Mouse (Mus musculus) limb, embryonic 15.5 days (tissue): ENCODE results near the gene Gna13. TPM values are rescaled to one million over a fixed set of nuclear protein-coding genes. Genes with fewer than 3 reads are reported as not detected.
A peak's percentile ranks its signal among the peaks of the same experiment; 100 is the strongest.
"Not testable (repeated sequence)": the region's sequence is repeated elsewhere in the genome, so short reads cannot be mapped to it uniquely, and the experiment has no call there.

Source experiments
- ATAC-seq: fragments of 200-750 bp; cut with Nextera tagmentation; 2 replicates; pipeline ENCODE4 v1.8.0; 2017; ENCODE audit warnings: low read depth, moderate TSS enrichment; ENCODE audit not compliant: insufficient number of reproducible peaks, low FRiP score, low TSS enrichment
- H3K27ac ChIP-seq: fragments of 300-500 bp; sonication (generic); 2 replicates; pipeline ENCODE4 v1.5.1; 2015; ENCODE audit warnings: moderate library complexity, mild to moderate bottlenecking, inconsistent platforms
- H3K27me3 ChIP-seq: fragments of 300-500 bp; sonication (generic); 2 replicates; pipeline ENCODE4 v1.6.1; 2015; ENCODE audit warnings: inconsistent platforms
- H3K36me3 ChIP-seq: fragments of 300-500 bp; sonication (generic); 2 replicates; pipeline ENCODE4 v1.6.1; 2015; ENCODE audit warnings: inconsistent platforms
- H3K4me1 ChIP-seq: fragments of 300-500 bp; sonication (generic); 2 replicates; pipeline ENCODE4 v1.6.1; 2015; ENCODE audit warnings: inconsistent platforms
- H3K4me2 ChIP-seq: fragments of 300-500 bp; sonication (generic); 2 replicates; pipeline ENCODE4 v1.6.1; 2015; ENCODE audit warnings: mild to moderate bottlenecking, inconsistent platforms
- H3K4me3 ChIP-seq: fragments of 300-500 bp; sonication (generic); 2 replicates; pipeline ENCODE4 v1.5.1; 2015; ENCODE audit warnings: mild to moderate bottlenecking, inconsistent platforms
- H3K9ac ChIP-seq: fragments of 300-500 bp; sonication (generic); 2 replicates; pipeline ENCODE4 v1.6.1; 2015; ENCODE audit warnings: inconsistent platforms
- H3K9me3 ChIP-seq: fragments of 300-500 bp; sonication (generic); 2 replicates; pipeline ENCODE4 v1.6.1; 2016; ENCODE audit warnings: inconsistent platforms
- WGBS: fragments of 180-500 bp; shearing (Covaris S2); methylation state at CpG from one replicate; pipeline ENCODE4 v1.1.7; 2015; 5-methylcytosine and 5-hydroxymethylcytosine counted together
- polyA plus RNA-seq: library from polyadenylated mRNA; unstranded; fragments of >200 nt; fragmentation: Nextera tagmentation; extraction: Ambion mirVana; gene quantifications from 2 replicates; pipeline ENCODE4 v1.2.1, GENCODE M21; 2015

The Gna13 gene
- polyA plus RNA-seq, 1 experiment from 2014 or later = 23.7 TPM

DNA sequence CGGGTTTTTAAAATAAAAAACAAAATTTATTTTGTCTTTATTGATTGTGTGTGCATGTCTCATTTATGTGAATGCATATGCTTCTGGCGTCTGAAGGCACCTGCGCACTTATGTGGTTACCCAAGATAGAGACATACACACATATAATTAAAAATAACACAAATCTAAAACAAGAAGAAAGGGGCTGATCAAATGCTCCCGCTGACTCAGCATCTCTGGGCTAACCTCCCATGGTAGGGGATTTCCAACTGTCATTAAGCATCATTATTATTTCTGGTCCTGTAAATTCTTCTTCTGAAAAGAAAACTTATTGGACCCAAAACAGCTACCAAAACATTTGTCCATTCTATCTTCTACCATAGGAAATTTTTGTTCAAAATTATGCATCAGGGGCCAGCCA, 27.9 kb upstream of the Gna13 start:
- no peak overlapping the region for H3K27ac ChIP-seq
- no peaks in the 10 kb centered on the region for H3K36me3 ChIP-seq
- H3K9ac ChIP-seq = no peak overlapping the region
- ATAC-seq = no peak
- WGBS = 90% methylated on average over 4 of the region's 4 CpGs
- no peak overlapping the region for H3K4me3 ChIP-seq
- H3K9me3 ChIP-seq = no peaks in the 10 kb centered on the region
- H3K4me2 ChIP-seq = no peak overlapping the region
- H3K27me3 ChIP-seq = no peaks in the 10 kb centered on the region
- H3K4me1 ChIP-seq = peaks cover 15% of the 10 kb centered on the region

DNA sequence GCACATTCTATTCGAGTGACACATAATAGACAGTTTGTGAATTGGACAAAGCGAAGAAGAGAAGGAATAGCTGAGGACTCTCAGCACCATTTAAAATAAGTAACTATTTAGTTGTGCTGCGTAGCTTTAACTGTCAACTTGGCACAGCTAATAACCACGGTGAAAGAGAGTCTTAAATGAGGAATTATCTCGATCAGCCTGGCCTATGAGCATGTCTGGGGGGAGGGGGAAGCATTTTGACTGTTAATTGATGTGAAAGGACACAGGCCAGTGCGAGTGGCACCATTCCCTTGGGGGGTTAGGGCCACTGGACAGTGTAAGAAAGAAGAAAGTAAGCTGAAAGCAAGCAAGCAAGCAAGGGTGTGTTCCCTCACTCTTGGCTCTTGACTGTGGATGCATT, 26.7 kb upstream of the Gna13 start:
- Histone ChIP-seq H3K4me1 (peaks cover 14% of the 10 kb centered on the region), H3K36me3 (no peaks in the 10 kb centered on the region), H3K4me2 (no peak overlapping the region), H3K4me3 (no peak overlapping the region), H3K27me3 (no peaks in the 10 kb centered on the region), H3K27ac (no peak overlapping the region), H3K9ac (no peak overlapping the region), H3K9me3 (no peaks in the 10 kb centered on the region)
- WGBS = 52% methylated on average over 6 of the region's 6 CpGs
- no peak for ATAC-seq

DNA sequence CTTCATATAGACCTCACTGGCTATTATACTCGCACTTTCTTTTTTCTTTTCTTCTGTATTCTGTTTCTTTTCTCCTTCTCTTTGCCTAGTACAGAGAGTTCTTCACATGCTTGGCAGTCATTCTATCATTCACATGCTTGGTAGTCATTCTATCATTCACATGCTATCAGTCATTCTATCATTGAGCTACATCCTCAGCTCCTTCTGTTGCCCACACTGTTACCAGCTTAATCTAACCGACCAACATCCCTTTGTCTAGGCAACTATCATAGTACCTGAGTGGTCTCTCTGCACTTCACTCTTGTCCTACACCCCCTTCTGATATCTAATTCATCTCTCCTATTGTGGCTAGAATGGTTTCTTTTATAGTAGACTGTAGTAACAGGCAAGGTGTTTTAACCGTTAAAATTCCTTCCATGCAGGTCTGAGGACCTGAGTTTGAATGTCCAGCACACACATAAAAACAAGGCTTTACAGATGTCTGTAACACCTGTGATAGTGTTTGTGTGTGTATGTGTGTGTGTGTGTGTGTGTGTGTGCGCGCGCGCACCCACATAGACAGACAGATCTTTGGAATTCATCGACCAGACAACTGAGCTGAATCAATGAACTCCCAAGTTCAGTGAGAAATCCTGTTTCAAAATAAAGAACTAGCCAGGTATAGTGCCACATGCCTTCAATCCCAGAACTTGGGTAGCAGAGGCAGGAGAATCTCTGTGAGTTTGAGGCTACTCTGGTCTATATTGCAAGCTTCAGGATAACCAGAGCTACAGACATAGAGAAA, 23.3 kb upstream of the Gna13 start:
- 94% methylated on average over 8 of the region's 8 CpGs for WGBS
- no peak overlapping the region for H3K27ac ChIP-seq
- H3K9me3 ChIP-seq = no peaks in the 10 kb centered on the region
- no peak overlapping the region for H3K4me2 ChIP-seq
- no peak for ATAC-seq
- no peaks in the 10 kb centered on the region for H3K36me3 ChIP-seq
- H3K27me3 ChIP-seq = no peaks in the 10 kb centered on the region
- no peak overlapping the region for H3K9ac ChIP-seq
- no peak overlapping the region for H3K4me3 ChIP-seq
- peaks cover 9% of the 10 kb centered on the region for H3K4me1 ChIP-seq

DNA sequence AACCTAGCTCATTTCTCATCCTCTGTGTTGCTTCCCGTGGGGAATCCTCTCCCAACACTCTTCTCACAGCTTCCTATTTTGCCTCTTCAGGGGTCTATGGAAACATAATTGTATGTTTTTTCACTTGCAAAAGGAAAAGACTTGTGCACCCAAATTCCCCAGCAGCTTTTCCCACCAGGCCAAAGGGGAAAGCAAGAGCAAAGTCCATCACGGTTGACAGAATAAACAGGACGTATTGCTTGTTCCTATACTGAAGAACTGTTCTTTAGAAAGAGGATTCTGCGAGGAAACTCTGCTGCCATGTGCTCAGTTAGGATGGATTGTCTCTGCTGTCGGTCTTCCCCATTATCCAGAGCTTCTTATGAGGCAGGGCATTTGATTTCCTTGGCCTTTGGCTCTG, 22.1 kb upstream of the Gna13 start:
- Histone ChIP-seq H3K9ac (no peak overlapping the region), H3K4me3 (no peak overlapping the region), H3K27ac (no peak overlapping the region), H3K27me3 (no peaks in the 10 kb centered on the region), H3K4me1 (peaks cover 9% of the 10 kb centered on the region), H3K36me3 (no peaks in the 10 kb centered on the region), H3K9me3 (no peaks in the 10 kb centered on the region), H3K4me2 (no peak overlapping the region)
- ATAC-seq = no peak
- WGBS = 80% methylated on average over 5 of the region's 5 CpGs

DNA sequence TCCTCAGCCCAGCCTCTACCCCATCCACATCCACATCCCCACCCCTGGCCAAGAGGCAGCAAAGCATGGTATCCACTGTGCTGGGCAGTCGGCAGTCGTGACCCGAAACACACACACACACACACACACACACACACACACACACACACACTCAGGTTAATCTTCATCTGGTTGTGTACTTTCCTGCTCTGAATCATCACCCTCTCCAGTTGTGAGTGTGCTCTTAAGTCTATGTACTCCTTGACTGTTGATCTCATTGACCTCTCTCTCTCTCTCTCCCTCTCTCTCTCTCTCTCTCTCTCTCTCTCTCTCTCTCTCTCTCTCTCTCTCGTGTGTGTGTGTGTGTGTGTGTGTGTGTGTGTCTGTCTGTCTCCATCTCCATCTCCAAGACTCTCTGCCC, 20.0 kb upstream of the Gna13 start:
- not testable (repeated sequence) for H3K36me3 ChIP-seq, H3K9me3 ChIP-seq, H3K27me3 ChIP-seq, H3K27ac ChIP-seq, H3K4me3 ChIP-seq, H3K9ac ChIP-seq, ATAC-seq, H3K4me2 ChIP-seq
- H3K4me1 ChIP-seq = peaks cover 15% of the 10 kb centered on the region
- 95% methylated on average over 4 of the region's 4 CpGs for WGBS

DNA sequence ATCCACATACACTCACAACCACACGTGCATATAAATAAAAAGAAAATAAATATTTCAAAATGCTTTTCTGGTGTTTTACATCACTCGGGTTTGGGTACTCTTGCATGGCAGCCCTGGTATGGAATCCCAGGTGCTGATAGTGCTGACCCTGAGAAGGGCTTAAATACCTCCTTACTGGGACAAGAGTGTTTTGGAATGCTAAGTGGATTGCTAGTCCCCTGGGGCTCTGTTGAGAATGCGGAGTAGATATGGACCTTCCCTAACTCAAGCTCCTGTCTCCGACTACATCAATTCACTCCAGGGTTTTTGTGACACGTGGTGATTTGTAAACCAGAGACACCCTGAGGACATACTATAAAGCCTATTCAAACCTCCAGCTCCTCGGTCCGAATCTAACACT, 19.1 kb upstream of the Gna13 start:
- Histone ChIP-seq H3K36me3 (no peaks in the 10 kb centered on the region), H3K9me3 (no peaks in the 10 kb centered on the region), H3K4me3 (no peak overlapping the region), H3K27me3 (no peaks in the 10 kb centered on the region), H3K4me1 (peaks cover 19% of the 10 kb centered on the region), H3K9ac (no peak overlapping the region), H3K27ac (peak overlapping the region; percentile 44; the same call in 1 of the 2 replicates), H3K4me2 (no peak overlapping the region)
- ATAC-seq = no peak
- WGBS = 38% methylated on average over 7 of the region's 7 CpGs

DNA sequence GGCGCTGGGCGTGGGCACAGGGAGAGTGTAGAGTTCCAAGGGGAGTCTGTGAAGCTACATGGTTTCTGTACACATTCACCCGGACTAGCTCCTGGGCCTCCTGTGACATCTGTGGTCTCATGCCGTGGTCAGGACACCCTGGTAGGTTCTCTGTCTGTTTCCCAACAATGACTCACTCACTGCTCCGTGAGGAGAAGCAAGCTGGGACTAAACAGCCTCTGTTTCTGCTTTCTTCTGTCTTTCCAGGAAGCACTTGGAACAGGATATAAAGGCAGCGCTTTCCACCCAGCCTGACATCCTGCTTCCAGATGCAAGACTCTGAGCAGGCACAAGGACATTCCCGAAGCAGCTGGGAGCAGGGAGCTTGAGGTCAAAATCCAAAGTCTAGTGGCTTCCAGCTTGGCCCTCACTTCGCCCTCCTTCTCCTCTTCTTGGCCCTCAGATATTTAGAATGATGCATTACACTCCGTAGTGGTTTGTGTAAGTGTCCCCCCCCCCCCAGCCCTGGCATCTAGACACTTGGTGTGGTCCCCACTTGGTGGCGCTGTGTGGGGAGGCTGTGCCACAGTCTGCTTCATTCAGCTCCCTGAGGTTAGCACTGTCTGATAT, 18.5 kb upstream of the Gna13 start:
- 33% methylated on average over 10 of the region's 10 CpGs for WGBS
- H3K36me3 ChIP-seq = no peaks in the 10 kb centered on the region
- no peak overlapping the region for H3K4me3 ChIP-seq
- no peak for ATAC-seq
- no peak overlapping the region for H3K4me2 ChIP-seq
- H3K27ac ChIP-seq = peak overlapping the region; percentile 44; the same call in 1 of the 2 replicates
- no peaks in the 10 kb centered on the region for H3K9me3 ChIP-seq
- no peak overlapping the region; the same call in 1 of the 2 replicates for H3K9ac ChIP-seq
- H3K27me3 ChIP-seq = no peaks in the 10 kb centered on the region
- H3K4me1 ChIP-seq = peaks cover 19% of the 10 kb centered on the region

DNA sequence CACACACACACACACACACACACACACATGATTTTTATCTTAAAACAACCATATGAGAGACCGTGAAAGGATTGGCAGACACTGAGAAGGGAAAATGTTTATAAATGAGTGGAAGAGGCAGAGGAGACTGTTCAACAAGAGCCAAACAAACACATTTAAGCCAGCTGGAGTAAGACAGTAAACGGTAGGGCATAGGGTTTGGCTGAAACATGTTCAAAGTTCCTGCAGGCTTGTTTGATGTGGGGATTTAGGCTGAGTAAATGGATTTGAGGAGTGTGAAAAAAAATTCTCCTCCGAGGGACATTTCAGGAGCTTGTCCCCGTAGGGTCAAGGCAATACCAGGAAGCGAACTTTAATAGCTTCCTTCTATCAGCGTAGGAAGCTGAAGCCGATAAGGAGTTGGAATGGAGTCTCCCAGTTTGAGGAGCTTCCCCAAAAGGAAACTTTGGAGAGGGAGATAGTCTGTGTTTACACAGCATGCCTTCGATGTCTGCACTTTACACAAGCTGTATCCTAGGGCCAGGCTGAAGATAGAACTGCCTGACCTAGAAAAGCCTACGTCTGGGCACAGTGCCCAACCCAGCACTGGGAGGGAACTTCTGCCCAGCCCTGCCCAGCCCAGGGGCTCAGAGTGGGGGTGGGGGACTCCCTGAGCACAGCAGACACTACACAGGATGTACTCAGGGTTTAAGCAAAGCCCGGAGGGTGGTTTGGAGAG, 15.2 kb upstream of the Gna13 start:
- H3K27ac ChIP-seq = peak overlapping the region; percentile 48
- H3K4me2 ChIP-seq = 0 out of 2 replicates have a peak overlapping the region, but pooled peaks have one; percentile 6
- H3K9ac ChIP-seq = no peak overlapping the region
- no peaks in the 10 kb centered on the region for H3K36me3 ChIP-seq
- H3K27me3 ChIP-seq = no peaks in the 10 kb centered on the region
- H3K4me3 ChIP-seq = no peak overlapping the region
- H3K4me1 ChIP-seq = peaks cover 19% of the 10 kb centered on the region
- no peaks in the 10 kb centered on the region for H3K9me3 ChIP-seq
- ATAC-seq = no peak
- WGBS = 43% methylated on average over 10 of the region's 10 CpGs

DNA sequence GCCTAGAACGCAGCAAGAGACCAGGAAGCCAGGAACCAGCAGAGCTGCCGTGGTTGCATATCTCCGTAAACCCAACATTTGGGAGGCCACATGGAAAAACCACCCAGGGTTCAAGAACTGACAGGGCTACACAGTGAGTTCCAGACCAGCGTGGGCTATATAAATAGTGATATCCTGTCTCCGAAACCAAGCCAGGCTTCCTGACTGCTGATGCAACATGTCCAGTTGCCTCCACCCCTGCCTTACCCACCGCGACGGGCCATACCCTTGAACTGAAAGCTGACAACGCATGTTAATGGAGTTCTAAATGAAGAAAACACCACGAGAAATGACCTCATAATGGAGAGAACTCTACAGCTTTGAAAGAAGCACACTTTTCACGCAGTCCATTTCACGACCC, 14.2 kb upstream of the Gna13 start:
- ATAC-seq = no peak
- Histone ChIP-seq H3K4me1 (peaks cover 20% of the 10 kb centered on the region), H3K9me3 (no peaks in the 10 kb centered on the region), H3K9ac (no peak overlapping the region), H3K4me2 (no peak overlapping the region), H3K27me3 (no peaks in the 10 kb centered on the region), H3K27ac (no peak overlapping the region), H3K4me3 (no peak overlapping the region), H3K36me3 (no peaks in the 10 kb centered on the region)
- WGBS = 68% methylated on average over 12 of the region's 12 CpGs

DNA sequence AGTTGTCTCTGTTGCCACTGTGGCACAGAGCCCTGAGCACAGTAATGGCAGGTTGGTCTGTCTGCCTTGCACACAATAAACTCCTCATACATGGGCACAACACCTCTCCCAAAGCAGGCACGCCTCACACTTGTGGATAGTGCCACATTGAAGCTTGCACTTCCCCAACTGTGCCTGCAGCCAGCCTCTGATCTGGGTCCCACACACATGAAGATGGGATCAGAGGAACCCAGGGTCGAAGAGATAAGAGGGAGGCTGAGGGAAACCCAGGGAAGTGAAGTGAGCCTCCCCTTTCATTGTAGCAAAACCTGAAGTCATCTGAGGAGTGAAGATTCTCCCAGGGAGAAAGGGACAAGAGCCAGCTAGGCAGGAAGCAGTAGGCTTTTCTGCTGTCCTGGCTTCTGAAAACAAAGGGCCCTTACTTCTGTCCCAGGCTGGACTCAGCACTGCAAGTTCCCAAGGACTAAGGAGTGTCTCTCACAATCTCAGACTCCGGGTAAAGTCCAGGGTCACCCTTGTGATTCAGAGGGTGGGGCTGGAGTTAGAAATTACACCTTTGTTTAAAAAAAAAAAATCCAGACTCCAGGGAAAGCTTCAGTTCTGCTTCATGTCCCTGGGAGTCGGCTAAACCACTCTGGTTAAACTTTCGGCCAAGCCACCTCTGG, 12.8 kb upstream of the Gna13 start:
- no peaks in the 10 kb centered on the region for H3K9me3 ChIP-seq
- no peak overlapping the region for H3K9ac ChIP-seq
- WGBS = 68% methylated on average over 5 of the region's 5 CpGs
- H3K4me3 ChIP-seq = no peak overlapping the region
- no peaks in the 10 kb centered on the region for H3K27me3 ChIP-seq
- H3K36me3 ChIP-seq = no peaks in the 10 kb centered on the region
- no peak for ATAC-seq
- H3K4me1 ChIP-seq = peaks cover 19% of the 10 kb centered on the region
- no peak overlapping the region for H3K4me2 ChIP-seq
- H3K27ac ChIP-seq = no peak overlapping the region

DNA sequence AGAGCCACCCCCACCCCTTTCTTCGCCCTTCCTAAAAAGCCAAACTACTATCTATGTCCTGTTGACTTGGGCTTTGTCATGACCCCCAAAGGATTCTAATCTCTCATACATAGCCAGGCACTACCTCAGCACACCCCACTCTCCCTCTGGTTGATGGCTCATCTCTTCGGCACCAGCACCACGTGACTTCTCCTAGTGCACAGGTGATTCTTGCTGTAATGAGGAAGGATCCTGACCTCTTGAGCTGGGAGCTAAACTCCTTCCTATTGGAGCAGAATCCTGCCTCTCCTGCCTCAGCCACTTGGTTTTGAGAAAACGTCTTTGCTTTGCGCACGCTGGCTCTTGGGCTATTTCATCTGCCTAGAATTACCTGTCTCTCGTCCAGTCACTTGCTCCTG, 12.3 kb upstream of the Gna13 start:
- 86% methylated on average over 7 of the region's 7 CpGs for WGBS

DNA sequence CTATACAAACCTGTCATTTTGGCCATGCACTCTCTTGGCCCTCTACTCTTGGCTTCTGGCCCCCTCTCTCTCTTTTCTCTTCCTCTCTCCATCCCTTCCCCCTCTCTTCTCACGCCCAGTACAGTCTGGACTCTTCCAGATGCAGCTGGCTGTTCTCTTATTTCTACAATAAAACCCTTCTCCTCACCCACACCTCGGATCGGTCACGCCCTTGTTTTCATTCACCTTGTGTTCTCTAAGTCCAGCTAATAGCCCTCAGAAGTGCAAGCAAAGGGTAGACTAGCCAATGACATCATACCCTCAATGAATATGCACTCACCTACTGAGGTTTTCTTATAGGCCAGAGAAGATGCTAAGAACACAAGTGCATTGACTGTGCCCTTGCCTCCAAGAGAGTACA, 11.1 kb upstream of the Gna13 start:
- H3K9me3 ChIP-seq = no peaks in the 10 kb centered on the region
- no peak overlapping the region for H3K4me3 ChIP-seq
- H3K4me2 ChIP-seq = no peak overlapping the region
- 69% methylated on average over 4 of the region's 4 CpGs for WGBS
- H3K9ac ChIP-seq = no peak overlapping the region
- no peaks in the 10 kb centered on the region for H3K27me3 ChIP-seq
- H3K4me1 ChIP-seq = peaks cover 19% of the 10 kb centered on the region
- no peaks in the 10 kb centered on the region for H3K36me3 ChIP-seq
- no peak for ATAC-seq
- H3K27ac ChIP-seq = no peak overlapping the region

More for the DNA sequence above, 12.3 kb upstream of the Gna13 start:
- H3K9me3 ChIP-seq = no peaks in the 10 kb centered on the region
- H3K4me3 ChIP-seq = no peak overlapping the region
- ATAC-seq = no peak
- H3K4me2 ChIP-seq = no peak overlapping the region
- no peak overlapping the region for H3K9ac ChIP-seq
- H3K27ac ChIP-seq = no peak overlapping the region
- no peaks in the 10 kb centered on the region for H3K36me3 ChIP-seq
- H3K4me1 ChIP-seq = peaks cover 19% of the 10 kb centered on the region
- no peaks in the 10 kb centered on the region for H3K27me3 ChIP-seq
